Mouse (Mus musculus) heart, postnatal 0 days (tissue): Measurements from ENCODE around the gene Atcay. TPM values are rescaled to one million over a fixed set of nuclear protein-coding genes. Genes with fewer than 3 reads are reported as not detected.

Experiments used
- ATAC-seq: fragments of 200-750 bp; cut with Nextera tagmentation; 2 replicates; pipeline ENCODE4 v1.8.0; 2017; ENCODE audit warnings: low read depth, moderate number of reproducible peaks, moderate library complexity; ENCODE audit not compliant: insufficient read depth
- DNase-seq: peaks from one replicate; pipeline ENCODE4 v3.0.0-alpha.2; 2016; ENCODE audit warnings: low spot score
- H3K27ac ChIP-seq: fragments of 300-500 bp; sonication (generic); 2 replicates; pipeline ENCODE4 v1.5.1; 2014; ENCODE audit warnings: low read depth, mild to moderate bottlenecking
- H3K27me3 ChIP-seq: fragments of 300-500 bp; sonication (generic); 2 replicates; pipeline ENCODE4 v1.6.1; 2014; ENCODE audit warnings: low read length, mixed read lengths; ENCODE audit not compliant: control insufficient read depth, insufficient read depth
- H3K36me3 ChIP-seq: fragments of 300-500 bp; sonication (generic); replicated peaks from 2 replicates; pipeline ENCODE4 v1.6.1; 2014; ENCODE audit warnings: low read length, mixed read lengths; ENCODE audit not compliant: control insufficient read depth, insufficient read depth
- H3K4me1 ChIP-seq: fragments of 300-500 bp; sonication (generic); 2 replicates; pipeline ENCODE4 v1.6.1; 2014; ENCODE audit warnings: antibody characterized with exemption; ENCODE audit not compliant: control insufficient read depth, insufficient read depth
- H3K4me2 ChIP-seq: fragments of 300-500 bp; sonication (generic); 2 replicates; pipeline ENCODE4 v1.6.1; 2014; ENCODE audit warnings: low read depth, mild to moderate bottlenecking, low read length, moderate library complexity
- H3K4me3 ChIP-seq: fragments of 300-500 bp; sonication (generic); 2 replicates; pipeline ENCODE4 v1.5.1; 2014; ENCODE audit warnings: low read depth, low read length
- H3K9ac ChIP-seq: fragments of 300-500 bp; sonication (generic); replicated peaks from 2 replicates; pipeline ENCODE4 v1.6.1; 2014; ENCODE audit warnings: low read depth, low read length, mixed read lengths
- H3K9me3 ChIP-seq: fragments of 300-500 bp; sonication (generic); replicated peaks from 2 replicates; pipeline ENCODE4 v1.6.1; 2016; ENCODE audit warnings: low read length; ENCODE audit not compliant: control insufficient read depth
- CTCF ChIP-seq: IDR thresholded peaks from 2 replicates; pipeline ENCODE4 v1.5.1; 2016; ENCODE audit warnings: antibody characterized with exemption, control low read depth, low read depth
- EP300 ChIP-seq: IDR thresholded peaks from 2 replicates; pipeline ENCODE4 v1.6.1; 2016; ENCODE audit warnings: antibody characterized with exemption, low read depth
- WGBS: fragments of 180-500 bp; shearing (Covaris S2); extraction: QIAGEN DNeasy Blood & Tissue Kit; methylation state at CpG from one replicate; pipeline ENCODE4 v1.1.7; 2014; 5-methylcytosine and 5-hydroxymethylcytosine counted together
- polyA plus RNA-seq: library from polyadenylated mRNA; unstranded; fragments of >200 nt; fragmentation: Nextera tagmentation; extraction: Ambion mirVana; gene quantifications from 2 replicates; pipeline ENCODE4 v1.2.1, GENCODE M21; 2015
- total RNA-seq: library from RNA; depleted of rRNA; stranded (reverse); fragments of >200 nt; gene quantifications from 2 replicates; pipeline ENCODE4 v1.2.3, GENCODE M21; 2014; ENCODE audit warnings: low replicate concordance; rRNA removed

The Atcay gene
- 0.58 TPM in 1 of 2 replicates, not detected in the other for total RNA-seq
- 0.25 TPM in 2 replicates for polyA plus RNA-seq

DNA sequence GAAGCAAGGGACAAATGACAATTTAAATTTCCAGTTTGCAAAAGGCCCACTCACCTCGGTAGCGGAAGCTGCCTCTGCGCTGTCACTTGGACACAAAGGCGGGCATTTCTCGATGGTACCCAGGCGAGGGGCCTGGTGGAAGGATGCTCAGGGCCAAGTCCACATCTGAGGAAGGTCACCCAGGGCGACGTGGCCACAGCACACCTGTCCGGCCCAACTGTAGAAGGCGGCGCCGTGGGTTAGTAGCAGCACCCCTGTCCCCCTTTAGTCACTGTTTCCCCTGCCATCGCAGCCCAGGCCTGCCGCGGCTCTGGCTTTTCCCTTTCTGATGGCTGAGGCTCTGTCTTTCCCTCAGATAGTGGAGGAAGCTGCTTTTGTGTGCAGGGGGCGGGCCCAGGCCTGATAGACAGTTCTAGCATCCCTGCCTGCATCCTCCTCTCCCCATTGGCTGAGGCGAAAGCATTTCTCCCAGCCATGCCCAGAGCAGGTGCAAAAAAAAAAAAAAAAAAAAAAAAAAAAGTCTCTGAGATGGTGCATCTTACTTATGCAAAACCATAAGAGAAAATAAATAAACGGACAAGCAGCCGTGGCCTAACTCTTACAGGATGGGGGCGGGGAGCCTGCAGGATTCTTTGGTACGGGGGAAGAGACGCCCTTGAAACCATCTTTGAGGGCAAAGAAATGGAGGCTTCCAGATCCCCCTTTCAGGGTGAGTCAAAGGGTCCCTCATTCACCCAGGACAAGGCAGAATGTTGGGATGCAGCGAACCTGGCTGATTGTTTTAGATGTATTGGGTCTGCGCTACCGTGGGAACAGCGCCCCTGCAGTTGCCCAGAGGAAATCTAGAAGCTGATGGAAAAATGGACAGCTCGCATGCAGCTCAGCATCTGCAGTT lies at the start of gene Atcay:
Gene Atcay, minus strand, starts transcription at position 396 of the 895 bp plus-strand sequence.
- Histone ChIP-seq H3K4me2 (peak within 1 kb of the TSS; percentile 26; the same call in 1 of the 2 replicates), H3K9ac (no peak within 1 kb of the TSS), H3K9me3 (no peaks in the 10 kb centered on the region), H3K4me3 (peak within 1 kb of the TSS; percentile 2; the same call in 1 of the 2 replicates), H3K36me3 (no peaks in the 10 kb centered on the region), H3K27ac (no peak within 1 kb of the TSS), H3K4me1 (peaks cover 13% of the 10 kb centered on the region), H3K27me3 (peaks cover 37% of the 10 kb centered on the region)
- TF ChIP-seq CTCF, result peak; percentile 42
- TF ChIP-seq EP300, result no peak
- 10% methylated on average over 27 of the region's 27 CpGs for WGBS
- ATAC-seq (no peak), DNase-seq (no peak)

DNA sequence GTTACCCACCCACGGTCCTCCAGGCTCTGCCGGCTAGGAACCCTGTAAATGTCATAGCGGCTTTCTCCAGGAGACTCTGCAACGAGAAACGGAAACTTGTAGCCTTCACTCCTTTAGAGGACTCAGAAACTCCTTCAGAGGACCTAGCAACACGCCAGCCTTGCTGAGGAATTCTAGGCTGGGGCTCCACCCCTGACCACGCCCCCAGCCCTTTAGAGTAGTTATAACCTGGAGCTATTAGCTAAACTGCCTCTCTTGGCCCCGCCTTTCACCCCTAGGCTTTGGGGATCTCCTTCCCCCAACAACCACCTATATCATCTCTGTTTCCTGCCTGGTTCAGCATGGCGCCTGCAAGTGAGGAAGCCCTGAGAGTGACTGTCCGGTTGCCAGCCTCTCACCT lies 48.9 kb upstream of the Atcay start:
- TF ChIP-seq CTCF, result no peak
- TF ChIP-seq EP300, result no peak
- H3K4me2 ChIP-seq, result no peak overlapping the region
- no peaks in the 10 kb centered on the region for H3K36me3 ChIP-seq
- 31% methylated on average over 10 of the region's 10 CpGs for WGBS
- H3K9ac ChIP-seq, result no peak overlapping the region
- H3K27ac ChIP-seq, result no peak overlapping the region
- peaks cover 34% of the 10 kb centered on the region for H3K27me3 ChIP-seq
- H3K4me1 ChIP-seq, result no peaks in the 10 kb centered on the region
- no peak for DNase-seq
- no peak for ATAC-seq
- no peak overlapping the region for H3K4me3 ChIP-seq
- H3K9me3 ChIP-seq, result no peaks in the 10 kb centered on the region

DNA sequence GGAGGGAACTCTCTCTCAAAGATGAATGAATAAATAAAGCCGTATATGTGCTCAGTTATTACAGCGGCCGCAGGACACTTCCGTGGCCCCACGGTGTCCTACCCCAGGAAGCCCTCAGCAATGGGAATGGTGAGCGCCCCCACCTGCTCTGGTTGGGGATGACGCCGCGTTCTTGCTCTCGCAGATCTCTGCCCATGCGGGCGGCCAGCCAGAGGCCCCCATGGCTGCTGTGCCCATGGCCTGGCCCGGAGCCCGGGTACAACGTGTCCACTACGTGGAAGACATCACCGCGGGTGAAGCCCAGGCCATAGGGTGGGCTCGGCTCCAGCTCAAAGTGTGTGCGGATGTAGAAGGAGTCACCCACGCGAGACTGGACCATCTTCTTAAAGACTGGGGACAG lies 47.0 kb upstream of the Atcay start:
- peaks cover 12% of the 10 kb centered on the region for H3K36me3 ChIP-seq
- H3K4me1 ChIP-seq, result no peaks in the 10 kb centered on the region
- DNase-seq, result no peak
- H3K4me2 ChIP-seq, result no peak overlapping the region
- no peak overlapping the region for H3K27ac ChIP-seq
- TF ChIP-seq CTCF (no peak), EP300 (no peak)
- no peaks in the 10 kb centered on the region for H3K9me3 ChIP-seq
- peaks cover 18% of the 10 kb centered on the region for H3K27me3 ChIP-seq
- H3K4me3 ChIP-seq, result no peak overlapping the region
- no peak overlapping the region for H3K9ac ChIP-seq
- WGBS, result 63% methylated on average over 22 of the region's 22 CpGs
- ATAC-seq, result no peak

DNA sequence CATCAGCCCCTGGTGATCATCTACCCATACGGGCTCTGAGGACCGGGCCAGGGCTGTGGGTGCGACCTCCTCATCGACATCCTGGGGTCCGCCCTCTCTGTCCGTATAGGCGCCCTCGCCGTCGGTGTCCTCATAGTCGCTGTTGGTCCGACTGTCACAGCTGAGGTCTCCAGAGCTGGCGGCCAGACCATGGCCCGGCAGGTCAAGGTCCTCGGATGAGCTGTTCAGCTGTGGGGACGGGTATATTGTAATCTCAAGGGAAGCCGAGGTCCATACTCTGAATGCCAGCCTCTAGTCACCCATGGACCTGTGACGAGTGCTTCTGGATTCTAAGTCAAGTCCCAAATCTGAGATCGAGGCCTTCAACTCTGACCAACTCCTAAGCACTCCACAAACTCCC lies 43.2 kb upstream of the Atcay start:
- H3K4me2 ChIP-seq, result no peak overlapping the region
- peaks cover 2% of the 10 kb centered on the region; the same call in 1 of the 2 replicates for H3K4me1 ChIP-seq
- ATAC-seq (no peak), DNase-seq (no peak)
- H3K27me3 ChIP-seq, result no peaks in the 10 kb centered on the region
- H3K4me3 ChIP-seq, result no peak overlapping the region
- H3K9me3 ChIP-seq, result no peaks in the 10 kb centered on the region
- WGBS, result 91% methylated on average over 19 of the region's 19 CpGs
- peaks cover 32% of the 10 kb centered on the region for H3K36me3 ChIP-seq
- no peak overlapping the region for H3K9ac ChIP-seq
- TF ChIP-seq EP300 (no peak), CTCF (no peak)
- H3K27ac ChIP-seq, result no peak overlapping the region

DNA sequence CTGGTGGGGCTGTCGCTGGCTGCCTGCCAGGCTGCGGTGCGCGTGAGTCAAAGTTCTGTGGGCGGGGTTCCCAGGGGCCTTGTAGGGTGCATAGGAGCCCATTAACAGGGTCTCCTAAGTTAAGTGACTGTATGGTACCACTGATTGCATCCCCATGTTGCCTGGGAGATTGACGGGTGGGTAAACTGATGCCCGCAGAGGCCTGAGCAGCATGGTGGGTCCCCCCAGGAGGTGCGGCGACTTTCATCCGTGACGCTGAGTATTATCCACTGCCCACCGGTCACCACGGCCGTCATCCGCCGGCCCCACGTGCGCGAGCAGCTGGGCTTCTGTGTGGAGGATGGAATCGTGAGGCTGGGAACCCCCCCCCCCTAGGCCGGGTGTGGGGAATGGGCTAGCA lies 41.7 kb upstream of the Atcay start:
- ATAC-seq (no peak), DNase-seq (no peak)
- Histone ChIP-seq H3K27me3 (no peaks in the 10 kb centered on the region), H3K4me3 (no peak overlapping the region), H3K27ac (no peak overlapping the region), H3K9ac (no peak overlapping the region), H3K4me2 (no peak overlapping the region), H3K9me3 (no peaks in the 10 kb centered on the region), H3K4me1 (peaks cover 7% of the 10 kb centered on the region; the same call in 1 of the 2 replicates), H3K36me3 (peaks cover 32% of the 10 kb centered on the region)
- 94% methylated on average over 21 of the region's 21 CpGs for WGBS
- TF ChIP-seq CTCF, result no peak
- no peak for TF ChIP-seq EP300
